Mouse (Mus musculus) fat pad, adult 2 months (tissue): ENCODE measurements at regions not wholly inside any gene's neighbourhood (a gene's known extent, or its start where the extent isn't known, plus 50 kb on each side); places are given as distances from the start of the nearest gene placed in this dataset.

Source experiments
- DNase-seq: peaks from one replicate; pipeline ENCODE4 v3.0.0-alpha.2; 2011; ENCODE audit warnings: low read depth, low spot score; ENCODE audit errors: extremely low read depth

- no peak for DNase-seq
These were observed 288.5 kb upstream of the BC052040 start for GRCm38 (mm10) chr2:115293020-115293419.

- no peak for DNase-seq
These were observed 284.1 kb upstream of the BC052040 start for GRCm38 (mm10) chr2:115297463-115297862.

GRCm38 (mm10) chr2:115307248-115307647 lies 274.3 kb upstream of the BC052040 start:
- DNase-seq = no peak

GRCm38 (mm10) chr2:115309856-115310631 lies 271.5 kb upstream of the BC052040 start:
- DNase-seq = no peak

- no peak for DNase-seq
These were observed 263.0 kb upstream of the BC052040 start for GRCm38 (mm10) chr2:115318551-115318950.

- no peak for DNase-seq
These were observed 258.9 kb upstream of the BC052040 start for GRCm38 (mm10) chr2:115322582-115322981.

GRCm38 (mm10) chr2:115326526-115326925 lies 255.0 kb upstream of the BC052040 start:
- DNase-seq = no peak

GRCm38 (mm10) chr2:115338178-115338577 lies 243.3 kb upstream of the BC052040 start:
- no peak for DNase-seq

- no peak for DNase-seq
These were observed 242.5 kb upstream of the BC052040 start for GRCm38 (mm10) chr2:115339034-115339433.

- no peak for DNase-seq
These were observed 239.2 kb upstream of the BC052040 start for GRCm38 (mm10) chr2:115342360-115342759.

GRCm38 (mm10) chr2:115346551-115346950 lies 235.0 kb upstream of the BC052040 start:
- DNase-seq = peak; percentile 36

GRCm38 (mm10) chr2:115348263-115348662 lies 233.3 kb upstream of the BC052040 start:
- no peak for DNase-seq

GRCm38 (mm10) chr2:115371072-115371471 lies 210.4 kb upstream of the BC052040 start:
- no peak for DNase-seq

GRCm38 (mm10) chr2:115375336-115375735 lies 206.2 kb upstream of the BC052040 start:
- DNase-seq = no peak

GRCm38 (mm10) chr2:115384414-115385180 lies 196.9 kb upstream of the BC052040 start:
- DNase-seq = no peak

GRCm38 (mm10) chr2:115385207-115386168 lies 196.0 kb upstream of the BC052040 start:
- no peak for DNase-seq

- DNase-seq = no peak
These were observed 189.9 kb upstream of the BC052040 start for GRCm38 (mm10) chr2:115391575-115391974.

- DNase-seq = no peak
These were observed 189.3 kb upstream of the BC052040 start for GRCm38 (mm10) chr2:115392082-115392762.

GRCm38 (mm10) chr2:115394091-115394490 lies 187.4 kb upstream of the BC052040 start:
- DNase-seq = no peak

- DNase-seq = no peak
These were observed 183.0 kb upstream of the BC052040 start for GRCm38 (mm10) chr2:115398550-115398949.
